ENCODE assay signal across 23 mouse cellular contexts in the genomic region with DNA sequence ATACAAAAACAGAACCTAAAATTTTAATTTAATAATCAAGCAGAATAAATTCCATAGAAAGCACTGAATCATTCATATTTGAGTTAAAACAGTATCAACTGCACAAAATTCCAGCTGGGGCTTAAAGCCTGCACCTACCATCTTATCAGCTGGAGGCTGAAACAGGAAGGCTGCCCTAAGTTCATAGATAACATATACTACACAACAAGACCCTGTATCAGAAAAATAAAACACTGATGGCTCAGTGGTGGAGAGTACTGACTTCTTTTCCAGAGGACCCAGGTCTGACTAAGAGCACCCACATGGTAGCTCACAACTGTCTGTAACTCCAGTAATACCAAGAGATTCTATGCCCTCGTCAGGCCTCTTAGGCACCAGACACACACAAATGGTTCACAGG.
"Had no signal": no experiment of that assay in that cellular context is flagged by ENCODE, and none has a peak within 500 bp of the region (broad histone marks: within the 10 kb centered on the region; RNA-seq: fewer than 3 reads in every experiment).

No protein-coding gene starts in this region.

- H3K27me3 ChIP-seq: heart, embryonic 12.5 days; hindbrain, embryonic 13.5 days; hindbrain, embryonic 15.5 days; kidney, embryonic 15.5 days; limb, embryonic 13.5 days had no signal

- ATAC-seq: forebrain, postnatal 0 days; hindbrain, postnatal 0 days; intestine, embryonic 16.5 days had no signal

- H3K9me3 ChIP-seq: heart, embryonic 10.5 days; heart, embryonic 12.5 days; hindbrain, embryonic 13.5 days; hindbrain, embryonic 15.5 days; kidney, embryonic 15.5 days; limb, embryonic 13.5 days had no signal

- H3K27ac ChIP-seq: gastrocnemius, adult 2 months; heart, embryonic 10.5 days; hindbrain, embryonic 13.5 days; hindbrain, embryonic 15.5 days; hindbrain, postnatal 0 days; kidney, embryonic 15.5 days; kidney, postnatal 0 days; limb, embryonic 13.5 days had no signal

- H3K4me3 ChIP-seq: gastrocnemius, adult 2 months; heart, embryonic 10.5 days; heart, embryonic 12.5 days; hindbrain, embryonic 13.5 days; hindbrain, embryonic 15.5 days; kidney, embryonic 15.5 days; limb, embryonic 13.5 days had no signal

- H3K4me1 ChIP-seq: hindbrain, embryonic 13.5 days; hindbrain, embryonic 15.5 days; kidney, embryonic 15.5 days; limb, embryonic 13.5 days had no signal

- DNase-seq: forebrain, postnatal 0 days; gastrocnemius, adult 2 months; gastrocnemius, postnatal 10 days; gastrocnemius, postnatal 25 days; heart, adult 18-20 months; heart, postnatal 10 days; kidney, adult 11 months; kidney, adult 2 months; kidney, adult 9 months; kidney, postnatal 14 days; kidney, postnatal 36 days; layer of hippocampus, adult 9-11 months; layer of hippocampus, postnatal 36 days; left cerebral cortex, postnatal 4 days had no signal

- H3K36me3 ChIP-seq: hindbrain, embryonic 15.5 days had no signal

- H3K4me2 ChIP-seq: heart, embryonic 12.5 days; hindbrain, embryonic 13.5 days; hindbrain, embryonic 15.5 days; kidney, embryonic 15.5 days; limb, embryonic 13.5 days had no signal

- H3K9ac ChIP-seq: forebrain, postnatal 0 days; heart, embryonic 12.5 days; hindbrain, embryonic 13.5 days; hindbrain, embryonic 15.5 days; kidney, embryonic 15.5 days; limb, embryonic 13.5 days had no signal
